Mouse (Mus musculus) common myeloid progenitor, adult 5-6 weeks (primary cell): ENCODE data around the gene Phyh. TPM values are rescaled to one million over a fixed set of nuclear protein-coding genes. Genes with fewer than 3 reads are reported as not detected.

Source experiments
- ATAC-seq: replicated peaks from 2 replicates; pipeline ENCODE4 v1.8.0; 2016; ENCODE audit warnings: low read depth, mild to moderate bottlenecking, moderate TSS enrichment, inconsistent platforms; ENCODE audit not compliant: poor library complexity, severe bottlenecking
- total RNA-seq: library from RNA; stranded (forward); fragments of 200-1000, 187-1606 nt; gene quantifications from 2 replicates; pipeline ENCODE4 v1.2.3, GENCODE M21; 2017

Phyh gene
- total RNA-seq, 1 experiment from 2014 or later = 27.3 TPM

GRCm38 (mm10) chr2:4987388-4988180, 68.8 kb downstream of the Phyh start:
- no peak for ATAC-seq

Other genes with a start within 250 kb of the Phyh start
- gene Bend7, start 201.2 kb upstream of the Phyh start, total RNA-seq = 0.69 and 1.2 TPM in 2 replicates
- gene Sephs1, start 37.5 kb upstream of the Phyh start, total RNA-seq = 36.6 and 48.2 TPM in 2 replicates
- gene Ucma, start 57.1 kb downstream of the Phyh start, total RNA-seq = not detected in 2 replicates
- 72.3 and 89.8 TPM in 2 replicates for gene Mcm10, start 93.8 kb downstream of the Phyh start, total RNA-seq
- 66.8 and 90.9 TPM in 2 replicates for gene Optn, start 145.0 kb downstream of the Phyh start, total RNA-seq
- gene Ccdc3, start 218.8 kb downstream of the Phyh start, total RNA-seq = not detected in 2 replicates